Mouse (Mus musculus) small intestine, adult 2 months (tissue): ENCODE measurements at regions not wholly inside any gene's neighbourhood (a gene's known extent, or its start where the extent isn't known, plus 50 kb on each side); places are given as distances from the start of the nearest gene placed in this dataset.

Experiments
- CTCF ChIP-seq: fragments of 200-500 bp; IDR thresholded peaks from 2 replicates; pipeline ENCODE4 v1.5.1; 2012; ENCODE audit warnings: low read depth, mild to moderate bottlenecking, control low read depth, inconsistent platforms, low read length, moderate library complexity, mixed read lengths; ENCODE audit not compliant: insufficient replicate concordance, insufficient read length; ENCODE audit errors: extremely low read depth
- POLR2A ChIP-seq: fragments of 200-500 bp; IDR thresholded peaks from 2 replicates; pipeline ENCODE4 v1.6.1; 2012; ENCODE audit warnings: low read depth, mild to moderate bottlenecking, control low read depth, inconsistent platforms, low read length, moderate library complexity

GRCm38 (mm10) chr17:73044918-73045580 is 62.7 kb upstream of the Lclat1 start:
- TF ChIP-seq POLR2A (no peak), CTCF (no peak)
